Mouse (Mus musculus): ENCODE measurements around the gene Olfr969.
"Not testable (repeated sequence)": the region's sequence is repeated elsewhere in the genome, so short reads cannot be mapped to it uniquely, and the experiment has no call there.

The Olfr969 gene

GRCm38 (mm10) chr9:39790558-39790957, at the start of gene Olfr969:
Gene Olfr969 (plus strand): TSS chr9:39790945.
- no peak for DNase-seq

- no peak for DNase-seq
These were observed 44.8 kb upstream of the Olfr969 start, which contains the start of gene Olfr967 for GRCm38 (mm10) chr9:39745949-39746348. Gene Olfr967 (plus strand): TSS chr9:39746249.

- no peak for DNase-seq
These were observed 44.3 kb upstream of the Olfr969 start for GRCm38 (mm10) chr9:39746428-39746827.

GRCm38 (mm10) chr9:39783153-39783552, 7.6 kb upstream of the Olfr969 start, which contains the start of gene Olfr968:
Gene Olfr968 (minus strand): TSS chr9:39783253.
- DNase-seq, result no peak

GRCm38 (mm10) chr9:39808560-39808959, 17.8 kb downstream of the Olfr969 start, which contains the start of gene Olfr970:
Gene Olfr970 (plus strand): TSS chr9:39808860.
- DNase-seq, result no peak

- DNase-seq, result not testable (repeated sequence)
These were observed 45.8 kb downstream of the Olfr969 start, which contains the start of gene Olfr971 for GRCm38 (mm10) chr9:39836576-39836975. Gene Olfr971 (plus strand): TSS chr9:39836876.
